Mouse (Mus musculus) embryo, embryonic 9.5 days (tissue): ENCODE measurements around the gene Ptprs.

ENCODE experiments used
- DNase-seq: peaks from one replicate; pipeline ENCODE4 v3.0.0-alpha.2; 2017; ENCODE audit errors: extremely low spot score

Ptprs gene

DNA sequence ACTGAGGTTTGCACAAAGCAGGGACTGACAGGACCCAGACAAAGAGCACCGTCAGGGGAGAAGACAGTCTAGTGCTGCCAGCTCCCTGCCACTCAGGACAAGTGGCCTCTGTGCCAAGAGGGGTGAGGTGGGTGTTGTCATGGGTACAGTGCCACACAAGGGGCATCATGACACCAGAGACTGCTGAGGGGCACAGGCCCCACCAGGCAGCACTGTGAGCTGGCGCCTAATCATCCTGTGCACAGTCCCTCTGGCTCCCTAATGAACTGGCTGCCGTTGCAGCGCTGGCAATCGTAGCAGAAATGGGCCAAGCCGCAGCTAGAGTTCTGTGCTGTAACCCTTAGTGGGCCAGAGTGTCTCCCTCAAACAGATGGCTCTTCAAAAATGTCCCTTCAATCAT lies 96.0 kb downstream of the Ptprs start:
- DNase-seq = no peak

DNA sequence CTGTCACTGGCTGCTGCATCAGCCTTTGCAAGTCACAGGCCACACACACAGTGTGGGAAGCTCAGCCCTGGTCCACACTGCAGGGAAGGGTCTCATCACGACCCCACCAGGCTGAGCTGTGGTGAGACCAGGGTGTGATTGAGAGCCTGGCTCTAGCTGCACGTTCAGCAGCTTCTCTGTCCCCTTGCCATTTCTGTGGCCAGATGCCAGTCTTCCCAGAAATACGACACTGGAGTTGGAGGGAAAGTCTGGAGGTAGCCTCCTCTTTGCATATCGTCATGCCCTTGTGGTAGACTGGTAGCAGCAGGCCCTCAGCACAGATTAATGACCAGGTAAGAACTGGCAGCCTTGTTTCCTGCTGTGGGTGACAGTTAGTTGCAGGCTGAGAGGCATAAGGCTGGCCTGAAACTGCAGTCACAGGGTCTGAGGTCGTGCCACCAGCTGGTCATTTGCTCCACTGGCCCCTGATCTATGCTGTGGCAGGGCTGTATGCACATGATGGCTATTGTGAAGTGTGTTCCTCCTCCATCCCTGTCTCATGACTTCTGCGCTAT lies 96.9 kb downstream of the Ptprs start:
- no peak for DNase-seq

DNA sequence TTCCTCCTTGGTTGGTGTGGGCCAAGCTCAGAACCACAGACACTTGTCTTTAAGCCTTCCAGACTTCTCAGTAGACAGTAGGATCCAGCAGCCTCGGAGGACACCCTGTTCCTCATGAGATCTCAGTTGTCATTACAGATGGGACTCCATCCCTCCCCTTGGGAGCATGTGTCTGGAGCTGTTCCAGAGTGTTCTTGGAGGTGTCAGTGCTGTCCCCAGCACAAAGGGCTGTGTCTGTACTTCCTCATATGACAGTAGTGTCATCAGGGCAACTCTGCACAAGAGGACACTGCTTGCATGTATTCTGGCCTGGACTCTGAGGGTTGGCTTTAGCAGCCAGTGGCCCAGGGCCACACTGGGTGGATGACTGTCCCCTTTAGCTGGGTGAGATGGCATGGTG lies 101.4 kb downstream of the Ptprs start:
- DNase-seq = no peak

DNA sequence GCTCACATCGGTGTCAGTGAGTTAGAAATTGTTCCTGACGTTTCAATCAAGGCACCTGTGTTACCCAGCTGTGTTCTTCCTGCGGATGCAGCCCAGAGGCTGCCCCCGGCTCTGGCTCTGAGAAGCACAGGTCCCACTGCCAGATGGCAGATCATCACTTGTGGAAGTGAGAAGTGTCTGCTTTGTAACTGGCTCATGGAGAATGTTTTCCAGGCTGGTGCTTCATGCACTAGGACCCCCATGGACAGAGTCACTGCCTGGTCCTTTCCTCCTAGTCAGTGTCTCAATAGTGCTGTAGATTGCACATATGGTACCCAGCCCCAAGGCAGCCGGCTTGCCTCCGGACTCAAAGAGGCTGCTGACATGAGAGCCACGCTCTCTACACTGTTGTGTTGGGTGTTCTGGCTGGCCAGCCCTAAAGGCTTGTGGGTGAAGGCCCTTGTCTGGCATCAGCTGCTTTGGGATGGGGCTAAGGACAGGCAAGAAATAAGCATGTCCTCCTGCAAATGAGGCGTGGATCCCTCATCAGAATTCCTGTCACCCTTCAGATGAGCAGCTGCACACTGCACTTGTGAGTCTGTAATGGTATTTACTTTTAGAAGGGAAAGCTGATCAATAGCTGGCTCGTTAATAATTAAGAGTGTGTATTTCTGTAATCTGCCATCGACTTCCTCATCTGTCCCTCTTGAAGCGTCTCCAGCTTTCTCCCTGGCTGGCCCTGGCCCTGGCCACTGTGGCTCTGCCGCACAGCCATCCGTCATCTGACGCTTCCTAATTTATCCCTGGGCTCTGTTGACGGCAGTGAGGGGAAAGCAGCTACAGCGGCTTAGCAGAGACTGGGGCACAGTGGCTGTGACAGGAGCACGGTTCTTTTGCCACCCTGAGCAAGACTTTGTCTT lies 102.9 kb downstream of the Ptprs start:
- no peak for DNase-seq

DNA sequence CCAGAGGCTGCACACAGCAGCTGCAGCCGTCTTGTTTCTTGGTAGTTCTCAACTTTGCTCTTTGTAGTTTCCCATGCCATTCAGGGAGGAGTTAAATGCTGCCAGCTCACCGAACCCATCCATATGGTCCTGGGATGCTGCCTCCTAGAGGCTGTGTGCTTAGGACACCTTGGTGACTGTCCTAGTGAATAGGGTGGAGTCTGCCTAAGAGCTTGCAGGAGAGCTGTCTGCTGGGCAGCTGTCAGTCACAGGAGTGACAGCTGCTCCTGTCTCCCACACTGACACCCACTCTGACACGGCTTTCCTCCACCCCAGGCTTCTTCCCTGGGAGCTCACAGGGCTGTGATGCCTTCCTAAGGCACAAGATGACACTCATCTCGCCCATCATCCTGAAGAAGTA lies 104.2 kb downstream of the Ptprs start:
- no peak for DNase-seq

DNA sequence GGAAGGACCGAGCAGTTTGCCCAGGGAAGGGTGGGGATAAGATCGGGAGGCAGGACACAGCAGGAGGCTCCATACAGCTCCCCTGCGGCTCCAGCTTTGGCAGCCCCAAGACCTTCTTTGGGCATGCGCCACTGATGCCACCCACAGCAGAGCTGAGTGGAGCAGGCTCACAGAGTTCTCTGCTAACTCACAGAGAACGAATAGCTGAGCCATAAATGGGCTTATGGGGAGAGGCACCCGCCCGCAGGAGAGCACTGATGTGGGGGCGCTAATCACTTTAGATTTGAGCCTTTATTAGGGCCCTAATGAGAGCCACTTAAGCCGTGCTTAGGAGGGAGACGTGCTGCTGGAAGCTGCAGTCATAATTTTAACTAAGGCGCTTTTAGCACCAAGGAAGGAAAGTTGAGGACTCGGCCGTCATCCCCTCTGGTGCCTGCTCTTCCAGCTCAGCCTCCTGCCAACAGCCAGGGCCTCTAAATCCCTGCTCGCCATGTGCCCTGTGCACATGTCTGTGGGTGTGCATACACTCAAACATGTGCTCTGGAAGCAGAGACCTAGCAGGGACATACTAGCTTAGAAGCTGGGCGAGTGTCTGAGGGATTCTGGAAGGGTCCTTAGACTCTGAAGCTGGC lies 105.1 kb downstream of the Ptprs start:
- no peak for DNase-seq

DNA sequence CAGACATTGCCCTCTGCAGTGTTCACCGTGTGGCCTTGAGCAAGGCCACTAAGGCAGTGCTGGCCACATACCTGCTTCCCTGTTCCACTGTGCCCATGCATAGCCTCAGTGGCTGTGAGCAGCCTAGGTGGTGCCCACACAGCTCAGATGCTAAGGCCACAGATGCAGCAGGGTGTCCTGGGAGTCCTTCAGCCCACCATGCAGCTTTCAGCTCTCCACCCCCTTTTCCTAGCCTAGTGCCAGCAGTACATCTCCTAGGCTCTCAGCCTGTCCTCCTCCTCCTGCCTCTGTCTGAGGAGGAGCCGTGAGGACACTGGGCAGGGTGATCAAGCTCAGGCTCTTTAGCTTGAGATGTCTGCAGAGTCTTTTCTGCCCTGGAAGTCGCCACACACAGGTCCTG lies 106.2 kb downstream of the Ptprs start:
- DNase-seq = no peak

DNA sequence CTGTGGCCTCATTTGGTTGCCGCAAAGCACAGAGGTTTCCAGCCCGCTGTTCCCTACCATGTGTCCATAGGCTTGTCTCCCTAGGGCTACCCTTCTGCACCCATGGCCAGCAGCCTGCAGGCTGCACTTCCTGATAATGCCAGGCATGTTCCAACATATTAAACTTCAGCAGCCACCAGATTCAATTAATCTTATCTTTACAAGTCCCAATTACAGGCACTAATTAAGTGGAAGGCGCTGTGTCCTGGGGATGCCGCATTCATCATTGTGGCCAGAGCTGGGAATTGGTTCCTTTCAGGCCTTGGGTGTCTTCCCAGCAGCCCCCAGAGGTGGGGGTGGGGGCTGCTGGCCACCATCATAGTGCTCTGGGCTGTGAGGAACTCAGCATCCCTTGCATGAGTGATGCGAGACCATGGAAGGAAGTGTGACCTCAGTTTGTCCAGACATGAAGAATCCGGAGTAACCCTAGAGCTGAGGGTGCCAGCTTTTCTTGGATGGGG lies 107.9 kb downstream of the Ptprs start:
- no peak for DNase-seq

DNA sequence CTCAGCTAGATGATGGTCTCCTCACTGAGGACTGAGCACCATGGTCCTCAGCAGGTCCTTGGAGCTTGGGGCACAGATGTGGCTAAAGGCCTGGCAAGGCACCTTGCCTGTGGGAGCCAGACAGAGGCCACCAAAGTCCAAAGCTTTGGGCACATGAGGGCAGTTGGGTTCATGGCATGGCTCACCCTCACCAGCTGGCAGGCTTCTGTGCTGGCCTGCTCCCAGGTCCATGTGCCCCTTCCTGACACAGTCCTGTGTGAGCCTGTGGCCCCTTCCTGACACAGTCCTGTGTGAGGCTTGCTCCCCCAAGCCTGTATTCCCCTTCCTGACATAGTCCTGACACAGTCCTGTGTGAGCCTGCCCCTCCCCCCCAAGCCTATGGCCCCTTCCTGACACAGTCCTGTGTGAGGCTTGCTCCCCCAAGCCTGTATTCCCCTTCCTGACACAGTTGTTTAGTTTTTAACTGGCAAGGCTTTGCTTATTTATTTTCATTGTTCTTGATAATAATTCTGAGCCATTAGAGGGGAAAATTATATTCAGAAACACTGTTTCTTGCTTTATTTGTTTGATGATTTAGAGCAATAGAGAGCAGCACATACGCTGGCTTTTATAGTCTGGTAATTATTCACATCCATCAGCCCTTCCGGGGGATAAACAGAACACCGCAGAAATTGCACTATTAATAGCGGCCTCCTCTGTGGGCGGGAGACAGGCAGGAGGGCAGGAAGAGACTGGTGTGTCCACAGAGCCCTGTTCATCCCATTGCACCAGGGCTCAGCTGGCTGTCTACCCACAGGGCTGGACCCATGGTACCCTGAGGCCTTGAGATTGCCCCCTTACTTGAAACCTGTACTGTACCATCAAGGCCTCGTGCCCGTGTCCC lies 110.3 kb downstream of the Ptprs start:
- DNase-seq = no peak
